Mouse (Mus musculus) forebrain, embryonic 14.5 days (tissue): Measurements from ENCODE around the gene 4933402J07Rik. TPM values are rescaled to one million over a fixed set of nuclear protein-coding genes. Genes with fewer than 3 reads are reported as not detected.

Experiments used
- ATAC-seq: fragments of 200-750 bp; cut with Nextera tagmentation; 2 replicates; pipeline ENCODE4 v1.8.0; 2017; ENCODE audit warnings: mild to moderate bottlenecking, moderate library complexity
- DNase-seq: peaks from one replicate; pipeline ENCODE4 v3.0.0-alpha.2; 2015; ENCODE audit warnings: low spot score
- H3K27ac ChIP-seq: fragments of 300-500 bp; sonication (generic); 2 replicates; pipeline ENCODE4 v1.5.1; 2014; ENCODE audit warnings: low read depth, mild to moderate bottlenecking, control low read depth, low read length, moderate library complexity
- H3K27me3 ChIP-seq: fragments of 300-500 bp; sonication (generic); replicated peaks from 2 replicates; pipeline ENCODE4 v1.6.1; 2014; ENCODE audit warnings: low read length, control low read depth, mixed read lengths; ENCODE audit not compliant: control insufficient read depth, insufficient read depth
- H3K36me3 ChIP-seq: fragments of 300-500 bp; sonication (generic); 2 replicates; pipeline ENCODE4 v1.6.1; 2014; ENCODE audit warnings: low read length, control low read depth; ENCODE audit not compliant: control insufficient read depth, insufficient read depth
- H3K4me1 ChIP-seq: fragments of 300-500 bp; sonication (generic); 2 replicates; pipeline ENCODE4 v1.6.1; 2014; ENCODE audit warnings: antibody characterized with exemption, low read length, control low read depth; ENCODE audit not compliant: control insufficient read depth, insufficient read depth
- H3K4me2 ChIP-seq: fragments of 300-500 bp; sonication (generic); 2 replicates; pipeline ENCODE4 v1.6.1; 2014; ENCODE audit warnings: mild to moderate bottlenecking, control low read depth, low read length
- H3K4me3 ChIP-seq: fragments of 300-500 bp; sonication (generic); 2 replicates; pipeline ENCODE4 v1.5.1; 2014; ENCODE audit warnings: low read depth, low read length, control low read depth
- H3K9ac ChIP-seq: fragments of 300-500 bp; sonication (generic); 2 replicates; pipeline ENCODE4 v1.6.1; 2014; ENCODE audit warnings: mild to moderate bottlenecking, low read length, control low read depth, moderate library complexity
- H3K9me3 ChIP-seq: fragments of 300-500 bp; sonication (generic); replicated peaks from 2 replicates; pipeline ENCODE4 v1.6.1; 2016; ENCODE audit warnings: low read length, control low read depth, mixed read lengths; ENCODE audit not compliant: control insufficient read depth
- WGBS: fragments of 180-500 bp; shearing (Covaris S2); extraction: QIAGEN DNeasy Blood & Tissue Kit; methylation state at CpG from one replicate; pipeline ENCODE4 v1.1.7; 2014; 5-methylcytosine and 5-hydroxymethylcytosine counted together
- polyA plus RNA-seq: library from polyadenylated mRNA; unstranded; fragments of >200 nt; fragmentation: Nextera tagmentation; extraction: Ambion mirVana; gene quantifications from 2 replicates; pipeline ENCODE4 v1.2.1, GENCODE M21; 2014

The 4933402J07Rik gene
- polyA plus RNA-seq, 1 experiment from 2014 or later = not detected

GRCm38 (mm10) chr8:87552801-87553200 is 10.9 kb upstream of the 4933402J07Rik start:
- WGBS = 75% methylated on average over 1 of the region's 1 CpGs
- Histone ChIP-seq H3K4me3 (no peak overlapping the region), H3K9ac (no peak overlapping the region), H3K27ac (no peak overlapping the region), H3K4me1 (no peaks in the 10 kb centered on the region), H3K36me3 (no peaks in the 10 kb centered on the region), H3K9me3 (no peaks in the 10 kb centered on the region), H3K4me2 (no peak overlapping the region), H3K27me3 (no peaks in the 10 kb centered on the region)
- ATAC-seq (no peak), DNase-seq (no peak)

DNA sequence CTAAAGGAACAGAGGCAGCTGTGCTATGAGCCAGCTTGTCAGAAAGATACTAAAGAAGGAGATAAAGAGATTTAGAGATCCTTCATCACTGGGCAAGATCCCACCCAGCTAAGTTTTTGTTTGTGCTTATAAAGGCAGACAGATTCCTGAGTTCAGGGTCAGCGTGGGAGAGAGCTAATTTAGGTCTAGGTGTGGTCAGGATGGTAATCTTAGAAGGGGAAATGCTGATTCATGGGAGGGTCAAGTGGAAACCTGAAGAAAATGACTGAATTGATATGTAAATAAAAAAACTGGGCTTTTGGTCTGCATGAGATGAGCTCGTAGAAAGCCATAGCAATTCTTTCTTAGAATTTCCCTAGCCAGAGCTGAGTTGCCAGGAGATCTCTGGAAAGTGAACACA is 2.9 kb upstream of the 4933402J07Rik start:
- Histone ChIP-seq H3K4me2 (no peak overlapping the region), H3K36me3 (no peaks in the 10 kb centered on the region), H3K27ac (no peak overlapping the region), H3K4me1 (no peaks in the 10 kb centered on the region), H3K9ac (no peak overlapping the region), H3K4me3 (no peak overlapping the region), H3K27me3 (no peaks in the 10 kb centered on the region), H3K9me3 (no peaks in the 10 kb centered on the region)
- DNase-seq (no peak), ATAC-seq (no peak)
- WGBS = 60% methylated on average over 2 of the region's 2 CpGs

DNA sequence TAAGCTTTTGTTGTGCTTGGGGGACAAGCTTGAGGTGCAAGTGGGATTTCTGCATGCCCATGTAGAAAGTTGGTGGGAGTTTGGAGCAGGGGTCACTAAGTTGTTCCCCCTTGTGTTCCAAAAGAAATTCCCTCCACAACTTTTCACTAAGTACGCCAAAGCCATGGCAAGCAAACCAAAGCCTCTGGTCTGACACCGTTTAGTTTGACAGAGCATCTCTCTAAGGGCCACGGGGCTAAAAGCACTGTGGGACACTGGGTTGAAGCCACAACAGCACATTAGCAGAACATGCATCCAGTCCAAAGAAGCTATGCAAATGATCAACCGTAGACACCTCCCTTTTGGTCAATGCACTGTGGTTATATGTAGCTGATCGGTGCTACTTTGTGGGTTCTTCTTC is 5.5 kb downstream of the 4933402J07Rik start:
- no peak overlapping the region for H3K4me3 ChIP-seq

GRCm38 (mm10) chr8:87569706-87570563 is 6.3 kb downstream of the 4933402J07Rik start:
- Histone ChIP-seq H3K27ac (no peak overlapping the region), H3K9ac (peak overlapping the region; percentile 45), H3K4me3 (peak overlapping the region; percentile 9; the same call in 1 of the 2 replicates), H3K4me2 (peak overlapping the region; percentile 40), H3K9me3 (no peaks in the 10 kb centered on the region), H3K36me3 (no peaks in the 10 kb centered on the region), H3K4me1 (peaks cover 8% of the 10 kb centered on the region; the same call in 1 of the 2 replicates), H3K27me3 (no peaks in the 10 kb centered on the region)
- WGBS = 31% methylated on average over 13 of the region's 13 CpGs
- ATAC-seq (no peak), DNase-seq (peak; percentile 19)

More for the DNA sequence above, 5.5 kb downstream of the 4933402J07Rik start:
- ATAC-seq (no peak), DNase-seq (no peak)
- no peak overlapping the region for H3K9ac ChIP-seq
- no peaks in the 10 kb centered on the region for H3K27me3 ChIP-seq
- peaks cover 8% of the 10 kb centered on the region; the same call in 1 of the 2 replicates for H3K4me1 ChIP-seq
- 88% methylated on average over 5 of the region's 5 CpGs for WGBS
- H3K9me3 ChIP-seq = no peaks in the 10 kb centered on the region
- no peaks in the 10 kb centered on the region for H3K36me3 ChIP-seq
- no peak overlapping the region for H3K27ac ChIP-seq
- H3K4me2 ChIP-seq = no peak overlapping the region

DNA sequence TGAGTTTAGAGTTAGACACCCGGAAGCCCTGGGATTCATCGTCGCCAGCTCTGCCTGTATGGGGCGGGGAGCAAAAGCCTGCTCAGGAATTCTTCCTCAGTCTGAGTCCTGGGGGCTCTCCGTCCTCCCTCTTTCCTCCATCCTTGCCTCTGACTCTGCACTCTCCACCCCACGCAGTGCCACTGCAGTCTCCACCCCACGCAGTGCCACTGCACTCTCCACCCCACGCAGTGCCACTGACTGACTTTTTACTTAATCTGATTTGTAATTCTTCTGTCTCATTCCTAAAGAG is 6.9 kb downstream of the 4933402J07Rik start:
- no peaks in the 10 kb centered on the region for H3K9me3 ChIP-seq
- peaks cover 8% of the 10 kb centered on the region; the same call in 1 of the 2 replicates for H3K4me1 ChIP-seq
- H3K27ac ChIP-seq = no peak overlapping the region
- no peaks in the 10 kb centered on the region for H3K27me3 ChIP-seq
- H3K9ac ChIP-seq = peak overlapping the region; percentile 45
- peak overlapping the region; percentile 40 for H3K4me2 ChIP-seq
- no peak for ATAC-seq
- DNase-seq = no peak
- peak overlapping the region; percentile 9; the same call in 1 of the 2 replicates for H3K4me3 ChIP-seq
- H3K36me3 ChIP-seq = no peaks in the 10 kb centered on the region
- WGBS = 4% methylated on average over 8 of the region's 8 CpGs

DNA sequence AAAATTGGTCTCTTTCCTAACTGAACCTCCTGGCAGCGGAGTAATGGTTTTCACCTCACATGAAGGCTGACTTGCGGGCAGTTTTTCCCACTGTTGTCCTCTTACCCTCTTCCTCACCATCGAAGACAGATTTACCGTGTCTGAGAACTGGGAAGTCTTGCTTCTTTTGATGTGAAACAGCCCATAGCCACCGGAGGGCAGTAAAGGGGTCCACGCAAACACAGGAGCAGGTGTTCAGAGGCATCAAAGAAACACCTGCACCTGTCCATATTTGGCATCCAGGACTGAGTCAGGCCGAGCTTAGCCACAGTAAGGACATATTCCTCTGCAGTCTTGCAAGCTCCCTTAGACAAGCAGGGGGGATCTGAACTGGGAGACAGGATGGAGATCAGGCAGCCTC is 7.2 kb downstream of the 4933402J07Rik start:
- Histone ChIP-seq H3K27me3 (no peaks in the 10 kb centered on the region), H3K4me3 (no peak overlapping the region), H3K4me2 (peak overlapping the region; percentile 40), H3K4me1 (peaks cover 8% of the 10 kb centered on the region; the same call in 1 of the 2 replicates), H3K36me3 (no peaks in the 10 kb centered on the region), H3K27ac (no peak overlapping the region), H3K9me3 (no peaks in the 10 kb centered on the region), H3K9ac (no peak overlapping the region)
- ATAC-seq = no peak
- DNase-seq = peak; percentile 19
- 6% methylated on average over 7 of the region's 7 CpGs for WGBS

DNA sequence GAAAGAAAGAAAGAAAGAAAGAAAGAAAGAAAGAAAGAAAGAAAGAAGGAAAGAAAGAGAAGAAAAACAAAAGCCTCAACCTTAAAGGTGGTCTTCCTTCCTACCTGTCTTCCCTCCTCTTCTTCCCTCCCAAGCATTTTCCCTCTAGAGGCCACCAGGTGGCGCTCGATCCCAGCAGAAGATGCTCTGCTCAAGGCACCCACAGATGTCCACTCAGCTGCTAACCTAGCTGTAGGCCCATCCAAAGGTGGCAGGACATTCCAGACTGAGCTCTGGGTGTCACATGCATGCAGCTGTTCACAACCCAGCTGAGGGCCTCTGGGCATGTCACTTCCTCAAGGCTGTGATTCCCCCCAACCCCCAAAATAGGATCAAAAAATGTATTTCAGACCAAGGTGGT is 30.6 kb downstream of the 4933402J07Rik start:
- H3K9ac ChIP-seq = no peak overlapping the region
- peak; percentile 69 for ATAC-seq

DNA sequence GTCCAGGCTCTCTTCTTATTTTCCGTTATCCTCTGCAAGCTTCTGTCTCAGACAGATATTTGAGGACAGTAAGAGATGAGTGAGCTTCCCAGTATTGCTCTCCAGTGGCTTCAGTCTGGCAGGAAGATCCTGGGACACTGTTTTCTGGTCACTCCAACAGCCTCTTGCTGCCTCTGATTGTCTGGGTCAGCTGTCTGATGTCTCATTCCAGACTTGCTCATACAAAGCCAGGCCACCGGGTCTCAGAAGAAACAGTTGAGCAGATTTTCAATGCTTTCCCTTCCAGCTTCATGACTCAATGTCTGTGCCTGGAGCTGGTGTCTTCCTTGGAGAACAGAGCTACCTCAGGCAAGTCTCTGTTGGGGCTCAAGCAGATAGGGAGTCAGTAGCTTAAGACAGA is 39.1 kb downstream of the 4933402J07Rik start:
- Histone ChIP-seq H3K4me2 (no peak overlapping the region), H3K9ac (no peak overlapping the region), H3K4me3 (no peak overlapping the region), H3K27me3 (no peaks in the 10 kb centered on the region), H3K9me3 (no peaks in the 10 kb centered on the region), H3K36me3 (no peaks in the 10 kb centered on the region), H3K4me1 (no peaks in the 10 kb centered on the region), H3K27ac (no peak overlapping the region)
- ATAC-seq = no peak
- no peak for DNase-seq
- WGBS = 83% methylated on average over 2 of the region's 2 CpGs

More for the DNA sequence above, 30.6 kb downstream of the 4933402J07Rik start:
- no peaks in the 10 kb centered on the region for H3K27me3 ChIP-seq
- DNase-seq = peak; percentile 81
- no peak overlapping the region for H3K4me3 ChIP-seq
- WGBS = 0% methylated on average over 2 of the region's 2 CpGs
- H3K4me2 ChIP-seq = no peak overlapping the region
- no peaks in the 10 kb centered on the region for H3K9me3 ChIP-seq
- no peaks in the 10 kb centered on the region for H3K36me3 ChIP-seq
- H3K4me1 ChIP-seq = no peaks in the 10 kb centered on the region
- no peak overlapping the region for H3K27ac ChIP-seq

GRCm38 (mm10) chr8:87609110-87609509 is 45.5 kb downstream of the 4933402J07Rik start:
- DNase-seq = no peak
- Histone ChIP-seq H3K4me2 (no peak overlapping the region), H3K9ac (no peak overlapping the region), H3K9me3 (no peaks in the 10 kb centered on the region), H3K4me3 (no peak overlapping the region), H3K27me3 (no peaks in the 10 kb centered on the region), H3K27ac (no peak overlapping the region), H3K36me3 (no peaks in the 10 kb centered on the region), H3K4me1 (no peaks in the 10 kb centered on the region)
- 89% methylated on average over 7 of the region's 7 CpGs for WGBS
- no peak for ATAC-seq
